Mouse (Mus musculus) kidney, adult 2 months (tissue): ENCODE measurements around the gene Pth1r.

ENCODE experiments used
- CTCF ChIP-seq: fragments of 200-500 bp; conservative IDR thresholded peaks from 2 replicates; pipeline ENCODE4 v1.5.1; 2011; ENCODE audit warnings: low read depth, mild to moderate bottlenecking, control low read depth, low read length, moderate library complexity, mixed read lengths; ENCODE audit not compliant: insufficient read depth, insufficient read length
- POLR2A ChIP-seq: fragments of 200-500 bp; IDR thresholded peaks from one replicate; pipeline ENCODE4 v1.6.1; 2011; ENCODE audit warnings: low read depth, low read length, control low read depth

GRCm38 (mm10) chr9:110758605-110759004, 11.7 kb upstream of the Pth1r start:
- TF ChIP-seq POLR2A (no peak), CTCF (no peak)
